Mouse (Mus musculus) hindbrain, embryonic 15.5 days (tissue): Measurements from ENCODE around the gene Snx3. TPM values are rescaled to one million over a fixed set of nuclear protein-coding genes. Genes with fewer than 3 reads are reported as not detected.

ENCODE experiments used
- ATAC-seq: fragments of 200-750 bp; cut with Nextera tagmentation; 2 replicates; pipeline ENCODE4 v1.8.0; 2017; ENCODE audit warnings: low read depth, moderate number of reproducible peaks, moderate TSS enrichment; ENCODE audit not compliant: low FRiP score
- H3K27ac ChIP-seq: fragments of 300-500 bp; sonication (generic); replicated peaks from 2 replicates; pipeline ENCODE4 v1.5.1; 2015; ENCODE audit warnings: mild to moderate bottlenecking, inconsistent platforms
- H3K27me3 ChIP-seq: fragments of 300-500 bp; sonication (generic); 2 replicates; pipeline ENCODE4 v1.6.1; 2015; ENCODE audit warnings: control low read depth, inconsistent platforms
- H3K36me3 ChIP-seq: fragments of 300-500 bp; sonication (generic); 2 replicates; pipeline ENCODE4 v1.6.1; 2015; ENCODE audit warnings: control low read depth, inconsistent platforms
- H3K4me1 ChIP-seq: fragments of 300-500 bp; sonication (generic); replicated peaks from 2 replicates; pipeline ENCODE4 v1.6.1; 2015; ENCODE audit warnings: control low read depth, inconsistent platforms
- H3K4me2 ChIP-seq: fragments of 300-500 bp; sonication (generic); 2 replicates; pipeline ENCODE4 v1.6.1; 2015; ENCODE audit warnings: moderate library complexity, mild to moderate bottlenecking, inconsistent platforms
- H3K4me3 ChIP-seq: fragments of 300-500 bp; sonication (generic); 2 replicates; pipeline ENCODE4 v1.5.1; 2015; ENCODE audit warnings: mild to moderate bottlenecking, inconsistent platforms
- H3K9ac ChIP-seq: fragments of 300-500 bp; sonication (generic); 2 replicates; pipeline ENCODE4 v1.6.1; 2015; ENCODE audit warnings: inconsistent platforms
- H3K9me3 ChIP-seq: fragments of 300-500 bp; sonication (generic); 2 replicates; pipeline ENCODE4 v1.6.1; 2016; ENCODE audit warnings: control low read depth, inconsistent platforms
- WGBS: fragments of 180-500 bp; shearing (Covaris S2); methylation state at CpG from one replicate; pipeline ENCODE4 v1.1.7; 2015; 5-methylcytosine and 5-hydroxymethylcytosine counted together
- polyA plus RNA-seq: library from polyadenylated mRNA; unstranded; fragments of >200 nt; fragmentation: Nextera tagmentation; extraction: Ambion mirVana; gene quantifications from 2 replicates; pipeline ENCODE4 v1.2.1, GENCODE M21; 2015

Gene Snx3
- polyA plus RNA-seq, 1 experiment from 2014 or later, result 308 TPM

DNA sequence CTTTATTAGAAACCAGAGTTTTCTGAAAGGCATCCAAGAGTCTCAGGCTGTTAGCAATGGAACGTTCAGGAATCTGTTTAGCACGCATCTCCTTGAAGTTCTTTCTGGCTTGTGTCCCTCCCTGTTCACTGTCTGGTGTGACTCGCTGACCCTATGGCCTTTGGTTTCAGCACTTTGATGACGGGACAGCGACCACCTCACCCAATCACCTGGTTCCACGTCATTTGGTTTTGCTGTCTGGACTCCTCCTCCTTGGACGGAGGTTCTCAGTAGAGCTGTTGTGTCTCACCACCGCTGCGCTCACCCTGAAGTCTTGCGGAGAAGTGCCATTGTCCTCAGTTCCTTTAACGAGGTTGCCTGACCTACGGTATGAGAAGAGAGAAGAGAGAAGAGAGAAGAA is 60.4 kb downstream of the Snx3 start:
- Histone ChIP-seq H3K9me3 (no peaks in the 10 kb centered on the region), H3K9ac (no peak overlapping the region), H3K4me3 (no peak overlapping the region), H3K4me2 (no peak overlapping the region), H3K27ac (no peak overlapping the region), H3K27me3 (peaks cover 52% of the 10 kb centered on the region), H3K36me3 (no peaks in the 10 kb centered on the region), H3K4me1 (no peaks in the 10 kb centered on the region)
- WGBS, result 2% methylated on average over 12 of the region's 12 CpGs
- no peak for ATAC-seq

DNA sequence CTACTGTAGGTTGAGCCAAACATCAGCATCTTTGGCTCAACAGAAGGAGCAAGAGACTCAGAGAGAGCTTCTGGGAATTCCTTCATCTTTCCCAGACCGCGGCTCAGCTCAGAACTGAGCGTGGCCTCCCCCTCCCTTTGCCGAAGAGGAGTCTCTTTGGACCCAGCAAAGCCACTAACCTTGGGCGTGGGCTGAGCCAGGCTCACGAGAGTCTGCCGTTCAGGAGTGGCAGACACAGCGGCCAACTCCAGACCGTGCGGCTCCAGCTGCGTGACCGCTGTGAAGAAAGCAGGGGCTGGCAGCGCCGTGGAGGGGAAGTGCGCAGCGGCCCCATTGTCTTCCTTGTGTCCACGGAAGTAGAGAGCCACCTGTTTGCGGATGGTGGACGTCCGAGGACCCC is 70.7 kb downstream of the Snx3 start:
- Histone ChIP-seq H3K9ac (no peak overlapping the region), H3K9me3 (no peaks in the 10 kb centered on the region), H3K27ac (no peak overlapping the region), H3K4me2 (peak overlapping the region; percentile 39), H3K4me3 (peak overlapping the region; percentile 13), H3K27me3 (peaks cover 94% of the 10 kb centered on the region), H3K4me1 (peaks cover 6% of the 10 kb centered on the region), H3K36me3 (no peaks in the 10 kb centered on the region)
- WGBS, result 1% methylated on average over 20 of the region's 20 CpGs
- ATAC-seq, result 0 out of 2 replicates have a peak, but pooled peaks have one; percentile 8

DNA sequence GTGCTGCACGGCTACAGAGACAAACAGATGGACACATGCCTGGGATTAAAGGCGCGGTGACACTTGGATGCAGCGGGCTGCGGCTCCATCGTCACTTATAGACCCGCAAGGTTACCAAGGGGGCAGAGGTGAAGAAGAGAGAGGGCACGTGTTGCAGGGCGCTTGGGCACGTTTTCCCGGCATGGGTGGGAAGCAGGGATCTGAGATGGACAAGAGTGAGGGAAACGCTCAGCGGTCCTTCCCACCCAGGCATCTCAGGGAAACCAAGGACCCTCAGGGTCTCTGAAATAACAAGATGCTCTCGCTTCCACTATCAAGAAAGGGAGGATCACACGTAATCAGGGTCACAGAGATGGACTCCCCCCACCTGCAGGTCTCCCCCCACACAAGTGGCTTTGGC is 71.1 kb downstream of the Snx3 start:
- no peaks in the 10 kb centered on the region for H3K9me3 ChIP-seq
- ATAC-seq, result no peak
- H3K4me3 ChIP-seq, result peak overlapping the region; percentile 13
- peak overlapping the region; percentile 39 for H3K4me2 ChIP-seq
- no peaks in the 10 kb centered on the region for H3K36me3 ChIP-seq
- H3K27ac ChIP-seq, result no peak overlapping the region
- peaks cover 95% of the 10 kb centered on the region for H3K27me3 ChIP-seq
- H3K9ac ChIP-seq, result no peak overlapping the region
- WGBS, result 1% methylated on average over 15 of the region's 15 CpGs
- H3K4me1 ChIP-seq, result peaks cover 6% of the 10 kb centered on the region

DNA sequence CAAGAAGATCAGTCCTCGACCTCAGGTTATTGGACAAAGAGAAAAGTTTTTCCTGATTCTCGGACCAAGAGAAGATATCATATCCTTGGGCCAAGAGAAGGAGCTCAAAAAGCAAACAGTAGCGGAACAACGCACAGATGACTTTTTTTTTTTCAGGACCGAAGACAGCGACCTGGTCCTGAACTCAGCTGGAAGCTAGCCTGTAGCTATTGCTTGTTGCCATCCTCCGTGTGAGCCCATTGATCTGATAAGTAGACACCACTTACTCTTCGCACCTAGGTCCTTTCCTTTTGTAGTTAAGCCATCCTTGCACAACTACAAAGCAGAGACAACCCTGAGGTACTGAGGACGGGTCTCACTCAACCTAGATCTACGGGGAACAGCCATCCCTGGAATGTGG is 72.8 kb downstream of the Snx3 start:
- no peaks in the 10 kb centered on the region for H3K36me3 ChIP-seq
- no peak overlapping the region for H3K4me2 ChIP-seq
- no peak overlapping the region for H3K27ac ChIP-seq
- no peak overlapping the region for H3K4me3 ChIP-seq
- peaks cover 9% of the 10 kb centered on the region for H3K4me1 ChIP-seq
- no peak for ATAC-seq
- 2% methylated on average over 10 of the region's 10 CpGs for WGBS
- H3K27me3 ChIP-seq, result peaks cover 97% of the 10 kb centered on the region
- no peaks in the 10 kb centered on the region for H3K9me3 ChIP-seq
- H3K9ac ChIP-seq, result no peak overlapping the region

DNA sequence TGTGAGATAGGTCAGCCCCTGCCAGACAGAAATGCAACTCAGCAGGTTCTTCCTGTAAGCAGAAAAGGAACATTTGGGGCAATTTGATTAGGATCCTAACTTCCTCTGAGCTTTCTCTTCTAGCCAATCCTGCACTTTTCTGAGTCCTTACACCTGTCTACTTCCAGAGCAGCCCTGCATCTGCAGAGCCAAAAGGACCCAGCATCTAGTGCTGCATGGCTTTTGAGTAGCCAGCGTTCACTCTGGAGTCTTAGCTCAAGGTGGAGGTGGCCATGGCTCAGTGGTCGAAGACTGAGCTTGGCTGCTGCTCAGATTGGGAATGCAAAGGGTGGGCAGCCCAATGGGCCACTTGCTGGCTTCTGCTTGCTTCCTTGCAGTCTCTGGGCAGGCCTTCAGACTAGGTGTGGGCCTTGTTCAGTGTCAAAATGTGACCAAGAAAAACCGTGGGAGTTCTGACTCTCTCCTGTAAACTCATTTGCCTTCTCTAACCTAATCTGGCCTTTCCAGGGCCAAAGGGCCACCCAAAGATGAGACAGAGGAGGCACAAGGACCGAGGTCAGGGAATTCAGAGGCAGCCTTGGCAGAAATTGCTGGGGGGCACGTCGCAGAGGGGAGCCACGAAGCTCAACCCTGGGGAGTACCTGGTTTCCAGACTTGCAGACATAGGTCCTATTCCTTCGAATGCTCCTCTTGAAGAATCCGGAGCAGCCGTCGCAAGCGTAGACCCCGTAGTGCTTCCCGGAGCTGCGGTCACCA is 75.9 kb downstream of the Snx3 start:
- 1% methylated on average over 15 of the region's 15 CpGs for WGBS
- no peaks in the 10 kb centered on the region for H3K9me3 ChIP-seq
- no peak overlapping the region for H3K9ac ChIP-seq

DNA sequence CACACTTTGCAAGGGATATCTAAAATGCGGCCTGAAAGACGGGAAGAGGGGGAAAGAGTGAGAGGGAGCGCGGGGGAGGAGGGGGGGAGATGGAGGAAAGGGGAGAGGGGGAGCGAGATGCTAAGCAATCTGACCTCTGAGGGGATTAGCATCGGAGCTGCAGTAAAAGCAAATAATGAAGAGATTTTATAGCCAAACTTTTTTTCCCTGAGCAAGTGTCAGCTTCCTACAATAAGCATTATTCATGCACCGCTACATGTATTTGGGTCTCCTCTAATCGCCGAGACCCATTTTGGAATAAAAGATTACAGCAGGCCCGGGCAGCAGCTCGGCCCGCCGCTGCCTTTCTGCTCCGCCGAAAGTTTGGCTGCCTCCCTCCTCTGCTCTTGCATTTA is 76.4 kb downstream of the Snx3 start:
- WGBS, result 1% methylated on average over 15 of the region's 15 CpGs
- Histone ChIP-seq H3K4me1 (peaks cover 14% of the 10 kb centered on the region; the same call in 1 of the 2 replicates), H3K4me2 (no peak overlapping the region), H3K27me3 (peaks cover 89% of the 10 kb centered on the region), H3K9ac (no peak overlapping the region), H3K27ac (no peak overlapping the region), H3K36me3 (no peaks in the 10 kb centered on the region), H3K4me3 (no peak overlapping the region), H3K9me3 (no peaks in the 10 kb centered on the region)
- ATAC-seq, result no peak

More for the DNA sequence above, 75.9 kb downstream of the Snx3 start:
- H3K4me1 ChIP-seq, result peaks cover 14% of the 10 kb centered on the region
- ATAC-seq, result no peak
- H3K27me3 ChIP-seq, result peaks cover 92% of the 10 kb centered on the region
- no peak overlapping the region for H3K27ac ChIP-seq
- H3K4me3 ChIP-seq, result no peak overlapping the region
- no peaks in the 10 kb centered on the region for H3K36me3 ChIP-seq
- H3K4me2 ChIP-seq, result no peak overlapping the region

DNA sequence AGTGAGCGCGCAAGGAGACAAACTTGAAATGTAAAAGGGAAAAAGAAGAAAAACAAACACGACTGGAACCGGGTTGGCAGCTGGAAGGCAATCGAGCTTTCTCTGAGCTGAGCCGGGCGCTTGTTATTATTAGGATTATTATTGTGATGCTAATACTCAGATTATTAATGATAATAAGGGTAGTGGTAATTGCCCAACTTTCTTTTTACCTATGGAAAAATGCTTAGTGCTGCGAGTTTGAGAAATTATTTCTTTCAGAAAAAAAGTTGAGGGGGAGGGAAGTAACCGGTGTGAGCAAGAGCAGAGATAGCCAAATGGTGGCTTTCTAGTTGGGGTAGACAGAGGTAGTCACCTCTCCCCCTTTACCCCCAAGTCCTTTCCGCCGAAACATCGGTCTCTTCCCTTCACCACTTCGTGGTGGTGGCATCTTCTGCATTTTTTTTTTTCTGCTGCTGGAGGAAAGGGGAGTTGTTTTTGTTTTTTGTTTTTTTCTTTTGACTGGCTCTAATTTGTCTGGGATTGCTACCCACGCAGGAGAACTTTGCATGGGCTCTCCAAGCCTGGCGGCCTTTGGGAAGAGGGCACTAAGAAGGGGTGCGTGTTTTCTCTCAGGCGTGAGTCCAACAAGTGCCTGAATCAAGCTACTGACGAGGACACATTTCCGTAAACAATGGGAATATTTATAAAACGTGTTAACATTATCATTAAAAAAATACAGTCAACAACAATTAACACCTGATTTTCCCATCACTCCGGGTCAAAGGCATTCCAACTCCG is 77.1 kb downstream of the Snx3 start:
- Histone ChIP-seq H3K27ac (no peak overlapping the region), H3K27me3 (peaks cover 86% of the 10 kb centered on the region), H3K9ac (no peak overlapping the region), H3K4me2 (0 out of 2 replicates have a peak overlapping the region, but pooled peaks have one; percentile 11), H3K4me3 (peak overlapping the region; percentile 7; the same call in 1 of the 2 replicates), H3K9me3 (no peaks in the 10 kb centered on the region), H3K4me1 (peaks cover 20% of the 10 kb centered on the region), H3K36me3 (no peaks in the 10 kb centered on the region)
- ATAC-seq, result no peak
- WGBS, result under 1% methylated on average over 22 of the region's 22 CpGs

DNA sequence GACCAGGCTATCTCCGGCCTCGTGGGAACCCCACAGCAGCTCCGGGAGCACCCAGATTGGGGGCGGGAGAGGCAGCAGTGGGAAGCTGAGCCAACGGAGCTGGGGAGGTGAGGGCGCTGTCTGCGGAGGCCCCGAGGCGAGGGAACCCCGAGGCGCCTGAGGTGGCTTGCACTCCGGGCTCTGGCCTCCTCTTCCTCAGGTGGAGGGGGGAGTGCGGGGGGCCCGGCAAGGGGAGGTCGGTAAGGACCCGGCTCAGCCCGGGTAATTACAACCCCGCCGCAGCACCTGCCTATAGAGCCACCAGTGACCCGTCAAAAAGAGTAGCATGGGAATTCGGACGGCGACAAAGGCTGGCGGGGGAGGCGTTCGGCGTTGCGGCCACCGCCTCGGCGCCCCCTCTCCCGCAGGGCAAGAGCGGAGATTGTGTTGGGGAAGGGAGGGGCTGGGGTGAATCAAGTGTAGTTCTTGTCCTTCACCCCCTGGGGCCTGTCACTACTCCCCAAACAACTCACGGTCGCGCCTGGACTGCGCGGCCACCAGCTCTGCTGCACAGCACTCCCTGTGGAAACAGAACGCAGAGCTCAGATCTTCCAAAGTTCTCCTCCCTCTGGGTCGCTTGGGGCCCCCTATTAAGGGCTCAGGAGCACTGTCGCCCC is 77.8 kb downstream of the Snx3 start:
- Histone ChIP-seq H3K36me3 (no peaks in the 10 kb centered on the region), H3K9me3 (no peaks in the 10 kb centered on the region), H3K4me1 (peaks cover 27% of the 10 kb centered on the region), H3K9ac (no peak overlapping the region), H3K27ac (no peak overlapping the region), H3K4me2 (peak overlapping the region; percentile 11; the same call in 1 of the 2 replicates), H3K4me3 (peak overlapping the region; percentile 7; the same call in 1 of the 2 replicates), H3K27me3 (peaks cover 84% of the 10 kb centered on the region)
- peak; percentile 27; the same call in 1 of the 2 replicates for ATAC-seq
- WGBS, result 1% methylated on average over 39 of the region's 41 CpGs

DNA sequence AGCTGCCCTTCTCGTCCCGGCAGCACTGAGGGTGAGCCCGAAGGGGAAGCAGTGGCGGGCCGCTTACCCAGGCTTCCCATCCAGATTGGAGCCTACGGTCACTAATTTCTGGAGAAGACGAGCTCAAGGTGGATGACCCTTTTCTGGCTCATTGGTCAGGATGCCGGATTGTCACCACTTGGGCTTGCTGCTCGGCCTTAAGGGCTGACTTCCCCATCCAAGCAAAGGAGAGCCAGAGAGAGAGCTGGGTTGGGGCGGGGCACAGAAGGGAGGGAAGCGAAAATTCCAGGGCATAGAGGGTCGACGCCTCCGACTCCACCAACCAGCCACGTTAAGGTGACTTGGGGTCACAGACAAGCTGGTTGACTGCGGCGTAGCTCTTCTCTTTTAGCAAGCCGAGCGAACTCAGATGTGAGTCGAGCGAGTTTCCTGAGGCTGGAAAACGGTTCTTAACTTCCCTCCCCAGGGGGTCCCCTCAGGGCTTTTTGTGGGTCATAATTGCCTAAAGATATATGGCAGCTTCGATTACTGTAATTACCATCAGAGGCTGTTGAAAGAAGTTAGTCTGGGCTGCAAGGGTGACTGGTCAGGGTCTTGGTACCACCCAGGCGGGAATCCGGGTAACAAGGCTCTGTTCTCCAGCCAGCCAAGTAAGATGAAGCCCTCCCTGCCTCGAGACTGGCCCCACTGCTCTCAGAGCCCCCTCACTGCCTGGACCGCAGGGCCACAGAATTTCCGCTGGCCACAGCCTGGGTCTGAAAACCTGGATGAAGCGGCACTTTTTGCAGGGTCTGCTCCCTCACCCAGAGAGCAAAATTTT is 78.5 kb downstream of the Snx3 start:
- Histone ChIP-seq H3K27ac (no peak overlapping the region), H3K9ac (no peak overlapping the region), H3K4me1 (peaks cover 28% of the 10 kb centered on the region), H3K9me3 (no peaks in the 10 kb centered on the region), H3K4me3 (peak overlapping the region; percentile 7; the same call in 1 of the 2 replicates), H3K36me3 (no peaks in the 10 kb centered on the region), H3K27me3 (peaks cover 84% of the 10 kb centered on the region), H3K4me2 (no peak overlapping the region)
- ATAC-seq, result no peak
- WGBS, result 2% methylated on average over 29 of the region's 29 CpGs

DNA sequence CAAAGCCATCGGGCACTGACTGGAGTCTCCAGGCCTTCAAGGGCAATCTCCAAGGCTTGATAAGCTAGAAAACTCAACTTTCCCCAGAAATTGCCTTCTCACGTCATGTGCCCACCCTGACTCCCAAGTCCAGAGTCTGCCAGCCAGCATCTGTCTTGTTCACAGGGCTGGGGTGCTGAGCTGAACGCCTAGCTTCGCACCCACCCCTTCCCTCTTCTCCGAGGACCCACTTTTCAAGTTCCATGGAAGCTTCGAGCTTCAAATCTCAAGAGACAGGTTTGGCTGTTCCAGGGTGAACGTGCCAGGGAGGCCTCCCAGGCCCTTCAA is 79.1 kb downstream of the Snx3 start:
- H3K4me3 ChIP-seq, result no peak overlapping the region
- H3K9ac ChIP-seq, result no peak overlapping the region
- H3K27me3 ChIP-seq, result peaks cover 84% of the 10 kb centered on the region
- peaks cover 28% of the 10 kb centered on the region for H3K4me1 ChIP-seq
- WGBS, result 2% methylated on average over 7 of the region's 7 CpGs
- no peaks in the 10 kb centered on the region for H3K9me3 ChIP-seq
- H3K36me3 ChIP-seq, result no peaks in the 10 kb centered on the region
- no peak for ATAC-seq
- H3K27ac ChIP-seq, result no peak overlapping the region
- no peak overlapping the region for H3K4me2 ChIP-seq

DNA sequence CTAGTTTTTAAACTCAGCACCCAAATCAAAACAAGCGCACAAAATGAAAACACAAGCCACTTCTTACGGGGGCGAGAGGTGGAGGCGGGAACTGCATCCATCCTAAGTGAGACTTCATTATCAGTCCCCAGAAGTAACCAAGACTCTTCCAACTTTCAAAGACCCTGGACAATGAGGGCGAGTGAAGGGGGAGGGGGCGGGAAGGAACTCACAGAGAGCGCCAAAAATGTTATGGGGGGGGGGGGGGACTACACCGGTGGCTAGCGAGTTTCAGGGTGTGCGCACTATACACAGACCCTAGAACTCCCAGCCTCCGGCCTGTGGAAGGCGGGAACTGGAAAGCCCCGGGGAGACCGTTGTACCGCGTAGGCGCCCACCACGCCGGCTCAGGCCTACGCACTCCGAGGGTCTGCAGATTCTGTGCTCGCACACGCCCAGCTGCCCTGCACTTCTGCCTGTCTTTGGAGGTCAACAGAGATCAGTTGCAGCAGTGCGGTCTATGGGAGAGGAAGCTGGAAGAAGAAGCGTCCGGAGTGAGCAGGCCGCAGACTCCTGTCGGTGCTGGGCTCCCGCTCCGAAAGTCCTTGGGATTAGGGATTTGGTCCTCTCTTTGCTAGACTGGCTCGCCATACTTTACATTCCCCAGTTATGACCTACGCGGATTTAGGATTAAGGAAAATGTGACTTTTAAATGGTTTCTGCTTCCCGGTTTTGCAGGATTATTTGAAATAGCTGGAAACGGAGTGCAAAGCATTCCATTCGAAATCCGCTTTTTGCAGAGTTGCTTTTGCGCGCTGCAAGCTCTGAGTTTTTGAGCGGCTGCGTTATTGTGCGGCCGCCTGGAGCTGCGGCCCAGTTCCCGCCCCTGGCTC is 80.1 kb downstream of the Snx3 start:
- H3K4me1 ChIP-seq, result peaks cover 28% of the 10 kb centered on the region
- no peak overlapping the region for H3K9ac ChIP-seq
- H3K4me3 ChIP-seq, result no peak overlapping the region
- H3K4me2 ChIP-seq, result peak overlapping the region; percentile 46; the same call in 1 of the 2 replicates
- WGBS, result 2% methylated on average over 45 of the region's 45 CpGs
- ATAC-seq, result no peak
- peaks cover 83% of the 10 kb centered on the region for H3K27me3 ChIP-seq
- H3K27ac ChIP-seq, result no peak overlapping the region
- H3K36me3 ChIP-seq, result no peaks in the 10 kb centered on the region
- no peaks in the 10 kb centered on the region for H3K9me3 ChIP-seq
